Comparison of ENCODE assay signal across 8 mouse cellular contexts in genomic region chr19:36833788-36834531, GRCm38 (mm10). TPM values are rescaled to one million over a fixed set of nuclear protein-coding genes. Genes with fewer than 3 reads are reported as not detected.
DNase-seq lines count a peak whose midpoint lies in the region; ATAC-seq and TF ChIP-seq lines count a peak whose summit lies in the region.

Gene Tnks2 (plus strand): TSS chr19:36834232.

- peak within 1 kb of the TSS; percentile 99 for H3K9ac ChIP-seq in embryonic facial prominence, embryonic 14.5 days (ENCODE audit: low read depth, low read length)
- H3K9ac ChIP-seq in limb, embryonic 14.5 days (ENCODE audit: low read depth, low read length, severe bottlenecking), result peak within 1 kb of the TSS; percentile 98
- H3K9ac ChIP-seq in midbrain, postnatal 0 days (replicated peaks; ENCODE audit: low read length, poor library complexity, severe bottlenecking), result peak within 1 kb of the TSS; percentile 98

- ATAC-seq in embryonic facial prominence, embryonic 14.5 days (ENCODE audit: low read depth), result peak; percentile 97
- ATAC-seq in limb, embryonic 14.5 days (ENCODE audit: low FRiP score, low read depth), result peak; percentile 96
- ATAC-seq in midbrain, postnatal 0 days (ENCODE audit: low FRiP score), result peak; percentile 95

- H3K4me1 ChIP-seq in embryonic facial prominence, embryonic 14.5 days (ENCODE audit: control insufficient read depth, insufficient read depth, low read length), result peaks cover 16% of the 10 kb centered on the region
- H3K4me1 ChIP-seq in limb, embryonic 14.5 days (ENCODE audit: control insufficient read depth, insufficient read depth, low read length), result peaks cover 17% of the 10 kb centered on the region
- peaks cover 5% of the 10 kb centered on the region; the same call in 1 of the 2 replicates for H3K4me1 ChIP-seq in midbrain, postnatal 0 days (ENCODE audit: insufficient read depth, low read length)

- peak within 1 kb of the TSS; percentile 97 for H3K4me3 ChIP-seq in embryonic facial prominence, embryonic 14.5 days (ENCODE audit: low read depth, low read length)
- peak within 1 kb of the TSS; percentile 97 for H3K4me3 ChIP-seq in limb, embryonic 14.5 days (replicated peaks; ENCODE audit: low read length)
- peak within 1 kb of the TSS; percentile 97 for H3K4me3 ChIP-seq in midbrain, postnatal 0 days (ENCODE audit: low read depth, low read length)

- TF ChIP-seq CTCF in midbrain, postnatal 0 days (IDR thresholded peaks at IDR 0.05), result no peak

- H3K9me3 ChIP-seq in embryonic facial prominence, embryonic 14.5 days (ENCODE audit: control insufficient read depth, low read length), result no peaks in the 10 kb centered on the region
- no peaks in the 10 kb centered on the region for H3K9me3 ChIP-seq in limb, embryonic 14.5 days (ENCODE audit: control insufficient read depth, low read length)
- H3K9me3 ChIP-seq in midbrain, postnatal 0 days (ENCODE audit: low read length), result no peaks in the 10 kb centered on the region

- WGBS in embryonic facial prominence, embryonic 14.5 days, result under 1% methylated on average over 26 of the region's 73 CpGs
- WGBS in limb, embryonic 14.5 days, result 1% methylated on average over 40 of the region's 73 CpGs
- under 1% methylated on average over 71 of the region's 73 CpGs for WGBS in midbrain, postnatal 0 days

- 0 out of 2 replicates have a peak, but pooled peaks cover 7% of the 10 kb centered on the region for H3K36me3 ChIP-seq in embryonic facial prominence, embryonic 14.5 days (ENCODE audit: control insufficient read depth, insufficient read depth, low read length)
- H3K36me3 ChIP-seq in limb, embryonic 14.5 days (ENCODE audit: control insufficient read depth, insufficient read depth, low read length), result 0 out of 2 replicates have a peak, but pooled peaks cover 4% of the 10 kb centered on the region
- no peaks in the 10 kb centered on the region for H3K36me3 ChIP-seq in midbrain, postnatal 0 days (ENCODE audit: insufficient read depth, low read length)

- H3K27me3 ChIP-seq in embryonic facial prominence, embryonic 14.5 days (replicated peaks; ENCODE audit: control insufficient read depth, insufficient read depth, low read length), result no peaks in the 10 kb centered on the region
- H3K27me3 ChIP-seq in limb, embryonic 14.5 days (ENCODE audit: control insufficient read depth, insufficient read depth, low read length), result no peaks in the 10 kb centered on the region
- H3K27me3 ChIP-seq in midbrain, postnatal 0 days (ENCODE audit: insufficient read depth, low read length), result no peaks in the 10 kb centered on the region

- peak; percentile 4; the same call in 1 of the 2 replicates for TF ChIP-seq POLR2A in limb, embryonic 14.5 days (IDR thresholded peaks at IDR 0.05; ENCODE audit: borderline replicate concordance, extremely low read depth, insufficient read depth, insufficient read length)

- DNase-seq in 3T3-L1 (ENCODE audit: low read depth, low spot score), result peak; percentile 93
- DNase-seq in adrenal gland, postnatal 4 days (ENCODE audit: low spot score in 2 of 2), result peak; percentile 97
- peak; percentile 98 for DNase-seq in embryonic facial prominence, embryonic 14.5 days (ENCODE audit: low spot score)
- peak; percentile 94 for DNase-seq in heart, adult 8-10 months (ENCODE audit: low spot score)
- peak; percentile 97 for DNase-seq in kidney, adult 9 months
- peak; percentile 97 for DNase-seq in limb, embryonic 14.5 days (ENCODE audit: low spot score)
- DNase-seq in midbrain, postnatal 0 days (ENCODE audit: low spot score), result peak; percentile 98
- DNase-seq in spleen, postnatal 14 days (ENCODE audit: low spot score in 2 of 2), result peak; percentile 87 to 92

- H3K4me2 ChIP-seq in embryonic facial prominence, embryonic 14.5 days (ENCODE audit: low read depth, low read length), result peak within 1 kb of the TSS; percentile 67
- peak within 1 kb of the TSS; percentile 85 for H3K4me2 ChIP-seq in limb, embryonic 14.5 days (replicated peaks; ENCODE audit: low read depth, low read length, severe bottlenecking)
- peak within 1 kb of the TSS; percentile 81 for H3K4me2 ChIP-seq in midbrain, postnatal 0 days (ENCODE audit: low read depth, low read length, poor library complexity, severe bottlenecking)

- peak within 1 kb of the TSS; percentile 99 for H3K27ac ChIP-seq in embryonic facial prominence, embryonic 14.5 days (replicated peaks; ENCODE audit: low read depth, low read length)
- peak within 1 kb of the TSS; percentile 98 for H3K27ac ChIP-seq in limb, embryonic 14.5 days (replicated peaks; ENCODE audit: low read depth, low read length)
- peak within 1 kb of the TSS; percentile 96 for H3K27ac ChIP-seq in midbrain, postnatal 0 days (ENCODE audit: low read depth, low read length)

RNA-seq across cellular contexts. Expression of gene Tnks2, which starts in this region (rescaled TPM):
- total RNA-seq in adrenal gland, postnatal 4 days (2021), result 100 to 1,000 TPM; 146 to 155 TPM
- 76.7 and 79.5 TPM in 2 replicates for polyA plus RNA-seq in embryonic facial prominence, embryonic 14.5 days (2014; fragmentation: Nextera tagmentation; extraction: Ambion mirVana)
- 10 to 100 TPM; 62.7 to 82.4 (median 71.7) TPM for total RNA-seq in heart, adult 8-10 months (2022)
- 82.2 and 82.9 TPM in 2 replicates for polyA plus RNA-seq in limb, embryonic 14.5 days (2012; rRNA removed)
- polyA plus RNA-seq in limb, embryonic 14.5 days (2014; fragmentation: Nextera tagmentation; extraction: Ambion mirVana), result 74.9 and 81.3 TPM in 2 replicates
- 181 and 215 TPM in 2 replicates for total RNA-seq in midbrain, postnatal 0 days (2014; rRNA removed)
- 25.4 and 27.2 TPM in 2 replicates for polyA plus RNA-seq in midbrain, postnatal 0 days (2015; fragmentation: Nextera tagmentation; extraction: Ambion mirVana)

Comparison
In these comparisons a context has a peak if more than half of its experiments do, and no peak if none do; other contexts are left out.
1. Peak in every context shown above with its lines: DNase-seq, ATAC-seq, H3K4me3 ChIP-seq and H3K27ac ChIP-seq.